Mouse (Mus musculus): ENCODE results near the gene Tnf.
"Not testable (repeated sequence)": the region's sequence is repeated elsewhere in the genome, so short reads cannot be mapped to it uniquely, and the experiment has no call there.

Tnf gene

GRCm38 (mm10) chr17:35236996-35237395 lies 35.2 kb upstream of the Tnf start:
- 0 out of 2 replicates have a peak overlapping the region, but pooled peaks have one; percentile 85 for H3K4me3 ChIP-seq (replicated peaks; ENCODE audit: low read length)
- no peak for TF ChIP-seq POU5F1 (IDR thresholded peaks at IDR 0.05; ENCODE audit: borderline replicate concordance, low read length)
- TF ChIP-seq NANOG (IDR thresholded peaks at IDR 0.05; ENCODE audit: borderline replicate concordance, low read length): no peak
- no peak for TF ChIP-seq CTCF (conservative IDR thresholded peaks at IDR 0.05; ENCODE audit: low read length)
- H3K9me3 ChIP-seq (ENCODE audit: low read length): no peaks in the 10 kb centered on the region
- H3K36me3 ChIP-seq (ENCODE audit: insufficient read depth, low read length): peaks cover 17% of the 10 kb centered on the region
- H3K27me3 ChIP-seq (ENCODE audit: insufficient read depth, low read length): peaks cover 11% of the 10 kb centered on the region
- peaks cover 52% of the 10 kb centered on the region for H3K4me1 ChIP-seq (replicated peaks; ENCODE audit: low read depth, low read length)

GRCm38 (mm10) chr17:35236390-35236746 lies 34.6 kb upstream of the Tnf start:
- H3K4me1 ChIP-seq (replicated peaks; ENCODE audit: low read depth, low read length): peaks cover 52% of the 10 kb centered on the region
- peak overlapping the region; percentile 85 for H3K4me3 ChIP-seq (replicated peaks; ENCODE audit: low read length)
- no peaks in the 10 kb centered on the region for H3K9me3 ChIP-seq (ENCODE audit: low read length)
- TF ChIP-seq NANOG (IDR thresholded peaks at IDR 0.05; ENCODE audit: borderline replicate concordance, low read length) (no peak), CTCF (conservative IDR thresholded peaks at IDR 0.05; ENCODE audit: low read length) (peak; percentile 96)
- peaks cover 21% of the 10 kb centered on the region for H3K36me3 ChIP-seq (ENCODE audit: insufficient read depth, low read length)
- peaks cover 11% of the 10 kb centered on the region for H3K27me3 ChIP-seq (ENCODE audit: insufficient read depth, low read length)

GRCm38 (mm10) chr17:35235614-35236389 lies 34.0 kb upstream of the Tnf start, which contains the start of gene Nfkbil1:
Gene Nfkbil1, minus strand, starts transcription at chr17:35235792.
- H3K27me3 ChIP-seq (ENCODE audit: insufficient read depth, low read length): peaks cover 11% of the 10 kb centered on the region
- TF ChIP-seq POU5F1 (IDR thresholded peaks at IDR 0.05; ENCODE audit: borderline replicate concordance, low read length) (no peak), CTCF (conservative IDR thresholded peaks at IDR 0.05; ENCODE audit: low read length) (no peak), NANOG (IDR thresholded peaks at IDR 0.05; ENCODE audit: borderline replicate concordance, low read length) (no peak)

GRCm38 (mm10) chr17:35234903-35235302 lies 33.1 kb upstream of the Tnf start:
- H3K9me3 ChIP-seq (ENCODE audit: low read length): no peaks in the 10 kb centered on the region
- H3K36me3 ChIP-seq (ENCODE audit: insufficient read depth, low read length): peaks cover 34% of the 10 kb centered on the region
- TF ChIP-seq POU5F1 (IDR thresholded peaks at IDR 0.05; ENCODE audit: borderline replicate concordance, low read length) (no peak), NANOG (IDR thresholded peaks at IDR 0.05; ENCODE audit: borderline replicate concordance, low read length) (no peak)
- H3K27me3 ChIP-seq (ENCODE audit: insufficient read depth, low read length): peaks cover 11% of the 10 kb centered on the region
- peaks cover 40% of the 10 kb centered on the region for H3K4me1 ChIP-seq (replicated peaks; ENCODE audit: low read depth, low read length)
- peak overlapping the region; percentile 85 for H3K4me3 ChIP-seq (replicated peaks; ENCODE audit: low read length)

More at GRCm38 (mm10) chr17:35235614-35236389, 34.0 kb upstream of the Tnf start, which contains the start of gene Nfkbil1:
- no peaks in the 10 kb centered on the region for H3K9me3 ChIP-seq (ENCODE audit: low read length)
- H3K4me3 ChIP-seq (replicated peaks; ENCODE audit: low read length): peak within 1 kb of the TSS; percentile 85
- peaks cover 49% of the 10 kb centered on the region for H3K4me1 ChIP-seq (replicated peaks; ENCODE audit: low read depth, low read length)
- peaks cover 26% of the 10 kb centered on the region for H3K36me3 ChIP-seq (ENCODE audit: insufficient read depth, low read length)

GRCm38 (mm10) chr17:35234090-35234489 lies 32.3 kb upstream of the Tnf start:
- Histone ChIP-seq H3K36me3 (ENCODE audit: insufficient read depth, low read length) (peaks cover 42% of the 10 kb centered on the region), H3K27me3 (ENCODE audit: insufficient read depth, low read length) (peaks cover 11% of the 10 kb centered on the region), H3K4me1 (replicated peaks; ENCODE audit: low read depth, low read length) (peaks cover 38% of the 10 kb centered on the region), H3K4me3 (replicated peaks; ENCODE audit: low read length) (peak overlapping the region; percentile 85)
- not testable (repeated sequence) for H3K9me3 ChIP-seq (ENCODE audit: low read length)

- peaks cover 50% of the 10 kb centered on the region for H3K36me3 ChIP-seq (ENCODE audit: insufficient read depth, low read length)
- H3K9me3 ChIP-seq (ENCODE audit: low read length): no peaks in the 10 kb centered on the region
- peaks cover 38% of the 10 kb centered on the region for H3K4me1 ChIP-seq (replicated peaks; ENCODE audit: low read depth, low read length)
- no peak for TF ChIP-seq NANOG (IDR thresholded peaks at IDR 0.05; ENCODE audit: borderline replicate concordance, low read length)
- no peak for TF ChIP-seq POU5F1 (IDR thresholded peaks at IDR 0.05; ENCODE audit: borderline replicate concordance, low read length)
- TF ChIP-seq CTCF (conservative IDR thresholded peaks at IDR 0.05; ENCODE audit: low read length): no peak
- peak within 1 kb of the TSS; percentile 85 for H3K4me3 ChIP-seq (replicated peaks; ENCODE audit: low read length)
- peaks cover 11% of the 10 kb centered on the region for H3K27me3 ChIP-seq (ENCODE audit: insufficient read depth, low read length)
Measured at GRCm38 (mm10) chr17:35233114-35233980, 31.5 kb upstream of the Tnf start, which contains the start of gene Atp6v1g2. Gene Atp6v1g2, plus strand, starts transcription at chr17:35233660.

GRCm38 (mm10) chr17:35232659-35233058 lies 30.9 kb upstream of the Tnf start:
- Histone ChIP-seq H3K9me3 (ENCODE audit: low read length) (no peaks in the 10 kb centered on the region), H3K4me1 (replicated peaks; ENCODE audit: low read depth, low read length) (peaks cover 38% of the 10 kb centered on the region), H3K27me3 (ENCODE audit: insufficient read depth, low read length) (peaks cover 11% of the 10 kb centered on the region), H3K4me3 (replicated peaks; ENCODE audit: low read length) (no peak overlapping the region), H3K36me3 (ENCODE audit: insufficient read depth, low read length) (peaks cover 56% of the 10 kb centered on the region)
- TF ChIP-seq POU5F1 (IDR thresholded peaks at IDR 0.05; ENCODE audit: borderline replicate concordance, low read length) (no peak), CTCF (conservative IDR thresholded peaks at IDR 0.05; ENCODE audit: low read length) (no peak), NANOG (IDR thresholded peaks at IDR 0.05; ENCODE audit: borderline replicate concordance, low read length) (no peak)

- no peak overlapping the region for H3K4me3 ChIP-seq (replicated peaks; ENCODE audit: low read length)
- peaks cover 63% of the 10 kb centered on the region for H3K36me3 ChIP-seq (ENCODE audit: insufficient read depth, low read length)
- no peaks in the 10 kb centered on the region for H3K9me3 ChIP-seq (ENCODE audit: low read length)
- peaks cover 38% of the 10 kb centered on the region for H3K4me1 ChIP-seq (replicated peaks; ENCODE audit: low read depth, low read length)
- no peak; the same call in 1 of the 2 replicates for TF ChIP-seq NANOG (IDR thresholded peaks at IDR 0.05; ENCODE audit: borderline replicate concordance, low read length)
- peak; percentile 86 for TF ChIP-seq CTCF (conservative IDR thresholded peaks at IDR 0.05; ENCODE audit: low read length)
- H3K27me3 ChIP-seq (ENCODE audit: insufficient read depth, low read length): peaks cover 6% of the 10 kb centered on the region
Measured at GRCm38 (mm10) chr17:35232043-35232442, 30.2 kb upstream of the Tnf start.

All from E14TG2a.4 (cell line).